Mouse (Mus musculus): Measurements from ENCODE around the gene Tmem175. TPM values are rescaled to one million over a fixed set of nuclear protein-coding genes. Genes with fewer than 3 reads are reported as not detected.
"Not testable (repeated sequence)": the region's sequence is repeated elsewhere in the genome, so short reads cannot be mapped to it uniquely, and the experiment has no call there.

Tmem175 gene
- 1 to 10 TPM; 6.9 to 9.2 (median 8.0) TPM for total RNA-seq (2022)

GRCm38 (mm10) chr5:108629634-108630483 lies at the start of gene Tmem175, which contains the start of gene Gak:
Gene Tmem175, plus strand, starts transcription at chr5:108629770.
Gene Gak, minus strand, starts transcription at chr5:108629755.
- peak; percentile 82 to 84 for DNase-seq (ENCODE audit: low spot score in 2 of 2)

GRCm38 (mm10) chr5:108581361-108581891 lies 48.1 kb upstream of the Tmem175 start:
- no peak for DNase-seq (ENCODE audit: low spot score in 2 of 2)

GRCm38 (mm10) chr5:108599923-108600322 lies 29.6 kb upstream of the Tmem175 start:
- no peak for DNase-seq (ENCODE audit: low spot score in 2 of 2)

DNA sequence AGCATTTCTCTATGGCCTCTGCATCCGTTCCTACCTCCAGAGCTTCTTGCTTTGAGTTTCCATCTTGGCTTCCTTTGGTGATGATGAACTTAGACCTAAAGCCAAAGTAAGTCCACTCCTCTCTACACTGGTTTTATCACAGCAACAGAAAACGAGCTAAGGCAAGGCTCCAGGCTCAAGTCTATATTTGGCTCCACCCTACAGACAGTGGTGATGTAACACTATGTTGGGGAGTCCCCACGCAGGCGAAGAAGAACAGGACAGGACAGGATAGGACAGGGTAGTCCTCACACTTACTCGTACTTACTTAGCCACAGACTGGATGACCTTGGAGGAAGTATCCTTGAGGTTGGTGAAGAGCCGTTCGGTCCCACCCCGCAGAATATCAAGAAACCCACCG lies 27.0 kb upstream of the Tmem175 start:
- DNase-seq (ENCODE audit: low spot score in 2 of 2): no peak

- DNase-seq (ENCODE audit: low spot score in 2 of 2): no peak
Observed at GRCm38 (mm10) chr5:108610426-108610825, 19.1 kb upstream of the Tmem175 start.

GRCm38 (mm10) chr5:108621870-108622269 lies 7.7 kb upstream of the Tmem175 start:
- no peak for DNase-seq (ENCODE audit: low spot score in 2 of 2)

- DNase-seq (ENCODE audit: low spot score in 2 of 2): no peak
Observed at GRCm38 (mm10) chr5:108626050-108626660, 3.4 kb upstream of the Tmem175 start.

DNA sequence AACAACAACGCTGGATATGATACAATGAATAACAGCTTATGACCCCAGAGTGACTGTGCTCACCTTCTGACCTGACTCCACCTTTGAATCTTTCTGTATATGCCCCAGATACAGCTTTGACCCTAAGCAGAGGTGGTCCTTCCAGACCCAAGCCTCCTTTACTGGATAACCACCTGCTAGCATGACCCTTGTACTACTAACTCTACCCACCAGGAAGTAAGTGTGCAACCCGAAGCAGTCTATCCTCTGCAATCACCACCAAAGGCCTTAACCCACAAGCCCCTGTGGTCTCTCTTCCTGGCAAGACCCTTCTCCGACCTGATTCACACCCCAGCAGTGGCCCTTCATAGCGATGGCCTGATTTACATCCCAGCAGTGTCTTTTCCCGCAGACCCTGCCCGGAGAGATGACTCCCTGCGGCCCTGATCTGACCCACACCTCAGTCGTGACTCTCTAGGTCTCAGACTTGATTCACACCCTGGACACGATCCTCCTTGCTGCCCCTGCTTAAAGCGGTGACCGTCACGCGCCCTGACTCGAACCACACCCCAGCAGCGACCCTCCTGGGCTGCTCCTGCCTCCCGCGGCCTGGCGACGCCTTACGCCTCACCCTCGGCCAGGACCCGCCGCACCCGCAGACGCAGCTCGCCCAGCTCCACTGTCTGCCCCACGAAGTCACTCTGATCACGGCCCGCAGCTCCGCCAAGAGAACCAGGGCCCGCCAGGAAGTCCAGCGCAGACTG lies 508 bp upstream of the Tmem175 start:
- no peak for DNase-seq (ENCODE audit: low spot score in 2 of 2)

GRCm38 (mm10) chr5:108633676-108634075 lies 4.1 kb downstream of the Tmem175 start:
- no peak for DNase-seq (ENCODE audit: low spot score in 2 of 2)

DNA sequence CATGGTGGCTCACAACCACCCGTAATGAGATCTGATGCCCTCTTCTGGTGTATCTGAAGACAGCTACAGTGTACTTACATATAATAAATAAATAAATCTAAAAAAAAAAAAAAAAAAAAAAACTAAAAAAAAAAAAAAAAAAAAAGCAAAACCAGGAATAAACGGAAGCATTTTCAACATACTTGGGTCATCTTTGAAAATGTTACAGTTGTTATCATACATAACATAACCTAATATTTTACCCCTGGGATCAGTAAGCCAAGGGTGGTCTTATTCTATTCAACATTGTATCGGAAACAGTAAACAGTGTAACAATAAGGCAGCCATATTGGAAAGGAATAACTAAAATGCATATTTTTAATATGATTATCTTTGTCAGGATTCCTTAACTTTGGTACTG lies 4.5 kb downstream of the Tmem175 start:
- DNase-seq (ENCODE audit: low spot score in 2 of 2): not testable (repeated sequence)

- DNase-seq (ENCODE audit: low spot score in 2 of 2): no peak
Observed at GRCm38 (mm10) chr5:108636172-108636571, 6.6 kb downstream of the Tmem175 start.

- no peak for DNase-seq (ENCODE audit: low spot score in 2 of 2)
Observed at GRCm38 (mm10) chr5:108643674-108644073, 14.1 kb downstream of the Tmem175 start.

- DNase-seq (ENCODE audit: low spot score in 2 of 2): no peak
Observed at GRCm38 (mm10) chr5:108645651-108646342, 16.2 kb downstream of the Tmem175 start.

DNA sequence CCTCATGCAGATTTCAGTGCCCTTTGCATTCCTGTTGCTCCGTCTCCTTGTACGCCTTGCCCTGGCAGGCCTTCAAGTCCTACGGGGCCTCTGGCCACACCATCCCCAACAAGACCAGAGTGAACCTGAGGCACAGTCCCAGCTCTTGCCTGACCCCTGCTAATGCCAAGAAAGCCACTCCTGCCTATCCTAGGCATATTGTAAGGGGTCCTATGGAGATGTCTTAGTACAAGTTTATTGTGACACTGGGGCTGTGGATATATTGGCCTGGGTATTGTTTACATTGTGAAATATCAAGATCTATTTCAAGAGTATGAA lies 16.7 kb downstream of the Tmem175 start:
- DNase-seq (ENCODE audit: low spot score in 2 of 2): no peak

DNA sequence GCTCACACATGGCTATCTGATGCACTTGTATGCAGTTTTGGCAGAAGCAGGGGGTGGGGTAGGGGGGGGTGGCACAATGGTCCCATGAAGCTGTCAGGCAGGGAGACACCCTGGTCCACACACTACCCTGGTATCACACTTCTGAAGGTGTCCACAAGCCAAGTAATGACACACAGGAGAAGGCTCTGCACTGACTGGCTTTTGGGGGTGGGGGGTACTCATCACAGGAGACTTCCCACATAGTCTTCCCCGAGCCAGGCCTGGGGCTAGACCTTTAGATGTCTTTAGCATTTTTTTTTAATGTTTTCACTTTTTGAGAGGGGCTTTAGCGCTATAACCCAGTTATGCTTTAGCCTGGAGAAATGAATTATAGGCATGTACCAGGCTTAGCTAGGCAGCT lies 17.7 kb downstream of the Tmem175 start:
- DNase-seq (ENCODE audit: low spot score in 2 of 2): no peak

DNA sequence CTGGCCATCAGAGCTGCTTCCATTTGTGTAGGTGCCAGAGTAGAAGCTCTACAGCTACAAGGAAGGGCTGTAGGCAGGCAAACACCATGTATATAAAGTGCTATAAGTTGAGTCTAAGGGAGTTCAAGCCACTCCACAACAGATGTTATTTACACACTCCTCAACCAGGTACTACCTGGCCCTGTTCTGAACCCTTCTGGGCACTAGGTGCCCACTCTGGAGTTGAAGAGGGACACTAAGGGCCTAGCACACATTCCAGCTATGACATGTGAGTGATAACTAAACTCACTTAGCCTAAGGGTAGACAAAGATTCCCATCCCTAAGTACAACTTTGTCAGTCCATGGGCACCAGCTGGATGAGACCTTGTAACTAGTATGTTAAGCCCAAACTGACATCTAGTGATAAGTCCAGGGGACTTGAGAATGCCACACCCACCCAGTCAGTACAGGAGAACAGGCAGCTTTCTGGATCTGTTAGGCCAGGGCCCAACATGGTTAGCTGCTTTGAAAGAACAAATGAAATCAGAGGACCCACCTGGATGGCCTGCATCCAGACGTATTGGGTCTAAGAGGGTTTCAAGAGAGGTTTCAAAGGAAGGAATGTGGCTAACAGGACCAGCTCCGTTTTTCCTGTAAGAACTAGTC lies 18.4 kb downstream of the Tmem175 start:
- DNase-seq (ENCODE audit: low spot score in 2 of 2): no peak

DNA sequence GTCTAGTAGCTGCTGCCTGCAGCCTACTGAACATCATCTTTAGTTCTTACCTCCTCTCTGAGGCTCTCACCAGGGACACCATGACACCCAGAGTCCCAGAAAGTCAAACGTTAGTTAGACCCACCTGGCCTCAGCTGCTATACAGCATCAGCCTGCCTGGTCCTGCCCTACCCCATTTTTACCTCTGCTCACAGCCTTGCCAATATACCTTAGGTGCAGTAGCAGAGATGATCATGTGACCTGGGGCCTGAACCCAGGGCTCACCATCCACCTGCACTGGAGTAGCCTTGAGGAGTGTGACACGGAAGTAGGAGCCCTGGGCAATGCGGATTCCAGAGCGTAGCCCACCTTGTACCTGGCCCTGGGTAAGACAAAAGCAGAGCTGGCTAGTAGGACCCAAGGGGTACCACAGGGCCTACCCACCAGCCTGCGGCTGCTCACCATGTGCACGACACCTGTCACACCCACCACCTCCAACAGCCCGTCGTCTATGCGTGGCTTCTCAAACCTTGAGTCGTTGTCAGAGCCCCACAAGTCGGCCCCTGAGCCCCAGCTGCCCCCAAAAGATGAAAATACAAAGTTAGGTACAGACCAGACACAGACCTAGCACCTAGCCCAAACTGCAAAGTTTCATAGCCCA lies 19.5 kb downstream of the Tmem175 start:
- no peak for DNase-seq (ENCODE audit: low spot score in 2 of 2)

DNA sequence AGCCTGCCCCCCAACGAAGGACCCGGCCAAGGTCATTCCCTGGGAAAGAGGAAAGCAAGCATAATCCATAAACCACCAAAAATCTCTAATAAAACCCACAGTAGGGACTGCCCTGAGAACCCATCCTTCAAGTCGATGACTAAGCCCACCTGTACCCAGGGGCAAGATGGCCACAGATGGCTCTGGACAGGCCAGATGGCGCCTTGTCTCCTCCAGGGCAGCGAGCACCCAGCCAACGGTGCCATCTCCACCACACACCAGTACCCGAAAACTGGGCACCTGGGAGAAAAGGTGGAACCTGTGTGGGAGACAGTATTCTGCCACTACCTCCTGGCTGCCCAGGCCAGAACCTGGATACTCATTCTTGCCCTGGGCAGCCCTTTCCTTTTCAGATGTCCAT lies 20.8 kb downstream of the Tmem175 start:
- no peak for DNase-seq (ENCODE audit: low spot score in 2 of 2)

GRCm38 (mm10) chr5:108651136-108651720 lies 21.7 kb downstream of the Tmem175 start:
- no peak for DNase-seq (ENCODE audit: low spot score in 2 of 2)

- peak; percentile 27 to 31 for DNase-seq (ENCODE audit: low spot score in 2 of 2)
Observed at GRCm38 (mm10) chr5:108651823-108652222, 22.3 kb downstream of the Tmem175 start.
